In the genomic region with DNA sequence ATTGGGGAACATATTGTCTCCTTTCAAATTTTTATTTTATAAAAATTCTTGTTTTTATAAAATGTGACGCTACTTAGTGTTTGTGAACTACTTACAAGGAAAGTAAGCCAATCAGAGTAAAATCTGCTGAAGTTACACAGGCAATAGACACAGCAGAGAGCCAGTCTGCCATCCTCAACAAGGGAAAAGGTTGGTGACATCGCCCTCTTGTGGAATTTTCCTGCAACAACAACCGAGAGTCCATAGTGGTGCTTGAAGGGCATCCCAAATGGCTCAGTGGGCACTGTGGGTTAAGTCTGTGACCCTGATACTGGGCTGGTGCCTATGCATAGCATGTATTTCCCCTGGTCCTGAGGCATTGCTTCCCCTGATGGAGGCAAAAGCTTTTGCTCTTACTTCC, we compare ENCODE assay signal across 8 mouse cellular contexts. TPM values are rescaled to one million over a fixed set of nuclear protein-coding genes. Genes with fewer than 3 reads are reported as not detected.
DNase-seq lines count a peak whose midpoint lies in the region; ATAC-seq and TF ChIP-seq lines count a peak whose summit lies in the region.

No protein-coding gene starts in this region.

- H3K27ac ChIP-seq in lung, embryonic 14.5 days (ENCODE audit: low read depth): no peak overlapping the region

- ATAC-seq in lung, embryonic 14.5 days (ENCODE audit: insufficient read depth): peak; percentile 54; the same call in 1 of the 2 replicates

- H3K36me3 ChIP-seq in lung, embryonic 14.5 days (ENCODE audit: insufficient read depth): no peaks in the 10 kb centered on the region

- no peaks in the 10 kb centered on the region for H3K9me3 ChIP-seq in lung, embryonic 14.5 days (ENCODE audit: low read depth, low read length)

- no peaks in the 10 kb centered on the region for H3K27me3 ChIP-seq in lung, embryonic 14.5 days (ENCODE audit: insufficient read depth, low read length)

- TF ChIP-seq CTCF in lung, embryonic 14.5 days (IDR thresholded peaks at IDR 0.05; ENCODE audit: low read depth): peak; percentile 93

- peak; percentile 67 for DNase-seq in CD4-positive helper T cell, adult 2 months (ENCODE audit: low read depth, low spot score)
- DNase-seq in T-cell, adult 2 months (ENCODE audit: low spot score): peak; percentile 67
- DNase-seq in cerebellum, postnatal 4 days (ENCODE audit: low spot score in 2 of 2): peak; percentile 76 to 90
- DNase-seq in gastrocnemius, postnatal 14 days: peak; percentile 76
- DNase-seq in kidney, postnatal 4 days: peak; percentile 89 to 90
- peak; percentile 94 for DNase-seq in lung, embryonic 14.5 days
- peak; percentile 87 to 91 for DNase-seq in right cerebral cortex, postnatal 10 days (ENCODE audit: low spot score in 2 of 2)
- peak; percentile 87 for DNase-seq in urinary bladder, postnatal 14 days (ENCODE audit: low spot score)

- under 1% methylated on average over 3 of the region's 3 CpGs for WGBS in lung, embryonic 14.5 days

- no peak overlapping the region for H3K4me2 ChIP-seq in lung, embryonic 14.5 days

- H3K9ac ChIP-seq in lung, embryonic 14.5 days: no peak overlapping the region

- no peak overlapping the region for H3K4me3 ChIP-seq in lung, embryonic 14.5 days (ENCODE audit: low read depth, low read length)

- intact Hi-C loops in gastrocnemius, postnatal 14 days (cut with DNase I; ENCODE audit: low total_unique reads): loop anchor here (5.0 kb wide), 1 partner anchor 40 kb away; a partner anchor contains a TSS

- no peaks in the 10 kb centered on the region for H3K4me1 ChIP-seq in lung, embryonic 14.5 days (ENCODE audit: insufficient read depth)

RNA-seq across cellular contexts. Expression of a gene that starts 3.3 kb away (rescaled TPM):
- total RNA-seq in gastrocnemius, postnatal 14 days (2021): 1 to 10 TPM; 4.7 to 5.9 TPM
- 19.4 and 21.2 TPM in 2 replicates for polyA plus RNA-seq in lung, embryonic 14.5 days (2014; fragmentation: Nextera tagmentation; extraction: Ambion mirVana)

RNA-seq across cellular contexts. Expression of a gene that starts 9.5 kb away (rescaled TPM):
- total RNA-seq in gastrocnemius, postnatal 14 days (2021): not detected
- not detected in 2 replicates for polyA plus RNA-seq in lung, embryonic 14.5 days (2014; fragmentation: Nextera tagmentation; extraction: Ambion mirVana)

RNA-seq across cellular contexts. Expression of a gene that starts 28.5 kb away (rescaled TPM):
- total RNA-seq in gastrocnemius, postnatal 14 days (2021): 10 to 100 TPM; 23.8 to 29.2 TPM
- 92.8 and 107 TPM in 2 replicates for polyA plus RNA-seq in lung, embryonic 14.5 days (2014; fragmentation: Nextera tagmentation; extraction: Ambion mirVana)

RNA-seq across cellular contexts. Expression of a gene that starts 33.9 kb away (rescaled TPM):
- total RNA-seq in gastrocnemius, postnatal 14 days (2021): 1 to 10 TPM; 6.7 to 7.7 TPM
- 48.8 TPM in 2 replicates for polyA plus RNA-seq in lung, embryonic 14.5 days (2014; fragmentation: Nextera tagmentation; extraction: Ambion mirVana)

RNA-seq across cellular contexts. Expression of a gene that starts 40.8 kb away (rescaled TPM):
- total RNA-seq in gastrocnemius, postnatal 14 days (2021): 10 to 100 TPM in 1 of 2 experiments, 1 to 10 TPM in 1; 5.5 to 10.2 TPM
- polyA plus RNA-seq in lung, embryonic 14.5 days (2014; fragmentation: Nextera tagmentation; extraction: Ambion mirVana): 4.2 and 4.5 TPM in 2 replicates
